Mouse (Mus musculus): ENCODE results near the gene Olfr356. TPM values are rescaled to one million over a fixed set of nuclear protein-coding genes. Genes with fewer than 3 reads are reported as not detected.

Gene Olfr356
- polyA plus RNA-seq (2012; rRNA removed): not detected in 2 replicates

DNA sequence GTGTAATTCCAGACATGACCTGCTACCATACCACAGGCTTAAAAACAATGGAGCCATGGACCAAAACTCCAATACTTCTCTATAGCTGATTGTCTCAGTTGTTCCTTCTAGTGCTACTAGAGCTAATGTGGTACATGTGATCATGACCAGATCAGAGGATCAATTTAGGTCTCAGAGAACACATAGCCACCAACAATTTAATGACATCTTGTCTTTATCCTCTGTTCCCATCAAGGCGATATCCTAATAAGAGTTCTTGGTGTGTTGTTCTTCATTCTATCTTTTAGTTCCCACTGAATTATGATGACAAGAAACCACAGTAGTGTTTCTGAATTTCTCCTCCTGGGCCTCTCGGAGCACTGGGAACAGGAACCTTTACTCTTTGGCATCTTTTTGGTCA, at the start of gene Olfr356:
Gene Olfr356 (plus strand): TSS at position 301 of the 400 bp plus-strand sequence.

DNA sequence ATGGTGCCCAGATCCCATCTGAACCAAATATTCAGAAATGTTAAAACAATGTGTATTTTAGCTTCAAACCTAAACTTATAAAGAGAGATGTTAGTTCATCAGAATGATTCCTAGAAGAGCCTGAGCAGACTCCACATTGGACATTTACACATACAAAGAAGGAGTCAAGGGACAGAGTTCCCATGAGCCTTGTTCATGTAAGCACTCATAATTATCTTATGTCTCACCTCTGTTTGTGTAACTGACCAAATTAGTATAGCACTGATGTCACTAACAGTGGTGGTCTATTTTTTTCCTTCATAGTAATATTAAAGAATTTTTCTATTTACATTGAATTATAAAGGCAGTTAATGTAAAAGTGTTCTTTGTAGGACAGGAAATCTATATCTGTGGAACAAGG, 44.1 kb upstream of the Olfr356 start, which contains the start of gene Olfr353:
Gene Olfr353 (minus strand): TSS at position 101 of the 400 bp plus-strand sequence.

DNA sequence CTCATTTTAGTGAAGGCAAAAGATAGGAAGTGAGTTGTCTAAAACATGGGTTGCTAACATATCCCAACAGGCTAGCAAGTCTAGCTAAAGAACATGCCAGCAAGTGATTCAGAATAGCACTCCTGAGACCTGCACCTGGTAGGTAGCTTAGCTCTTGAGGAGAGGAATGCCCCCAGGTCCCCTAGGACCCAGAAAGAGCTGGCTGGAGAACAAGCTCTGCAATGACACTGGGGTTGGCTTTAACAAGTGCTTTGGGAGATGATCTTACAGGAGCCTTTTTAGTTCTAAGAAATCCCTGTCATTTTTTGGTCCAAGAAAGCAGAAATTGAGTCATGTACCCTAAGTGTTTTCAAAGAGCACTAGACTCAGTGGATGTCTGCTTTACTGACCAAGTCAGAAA, 31.5 kb upstream of the Olfr356 start, which contains the start of gene Olfr354:
Gene Olfr354 (plus strand): TSS at position 301 of the 400 bp plus-strand sequence.

DNA sequence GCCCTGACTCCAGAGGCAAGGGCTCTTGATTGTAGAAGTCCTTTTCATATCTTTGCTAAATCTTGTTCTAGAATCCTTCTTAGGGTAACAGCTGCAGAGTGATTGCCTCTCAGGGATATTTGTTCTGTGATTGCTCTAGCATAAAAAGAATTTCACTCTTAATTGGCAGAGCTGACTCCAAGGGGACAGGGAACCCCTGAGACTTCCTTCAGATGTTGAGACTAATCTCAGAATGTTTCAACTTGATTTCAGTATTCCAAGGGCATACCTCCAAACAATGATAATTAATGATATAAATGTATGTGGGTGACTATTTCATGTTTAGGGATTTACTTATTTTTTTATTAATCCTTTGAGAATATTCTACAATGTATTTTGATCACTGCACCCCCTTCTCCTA, 8.1 kb upstream of the Olfr356 start, which contains the start of gene Olfr355:
Gene Olfr355 (minus strand): TSS at position 101 of the 400 bp plus-strand sequence.

Other genes with a start within 250 kb of the Olfr356 start
- not detected in 2 replicates for gene Olfr347, start 205.2 kb upstream of the Olfr356 start, polyA plus RNA-seq (2012; rRNA removed)
- not detected in 2 replicates for gene Olfr348, start 152.8 kb upstream of the Olfr356 start, polyA plus RNA-seq (2012; rRNA removed)
- not detected in 2 replicates for gene Olfr50, start 146.6 kb upstream of the Olfr356 start, polyA plus RNA-seq (2012; rRNA removed)
- not detected in 2 replicates for gene Olfr3, start 120.1 kb upstream of the Olfr356 start, polyA plus RNA-seq (2012; rRNA removed)
- not detected in 2 replicates for gene Olfr350, start 90.8 kb upstream of the Olfr356 start, polyA plus RNA-seq (2012; rRNA removed)
- not detected in 2 replicates for gene Olfr351, start 74.5 kb upstream of the Olfr356 start, polyA plus RNA-seq (2012; rRNA removed)
- not detected in 2 replicates for gene Olfr352, start 68.7 kb upstream of the Olfr356 start, polyA plus RNA-seq (2012; rRNA removed)
- gene Olfr353, start 44.2 kb upstream of the Olfr356 start, polyA plus RNA-seq (2012; rRNA removed): not detected in 2 replicates
- gene Olfr354, start 31.4 kb upstream of the Olfr356 start, polyA plus RNA-seq (2012; rRNA removed): not detected in 2 replicates
- not detected in 2 replicates for gene Olfr355, start 8.2 kb upstream of the Olfr356 start, polyA plus RNA-seq (2012; rRNA removed)
- gene Olfr357, start 56.7 kb downstream of the Olfr356 start, polyA plus RNA-seq (2012; rRNA removed): not detected in 2 replicates
- gene Olfr358, start 72.2 kb downstream of the Olfr356 start, polyA plus RNA-seq (2012; rRNA removed): not detected in 2 replicates
- gene Olfr360, start 128.6 kb downstream of the Olfr356 start, polyA plus RNA-seq (2012; rRNA removed): not detected in 2 replicates
- not detected in 2 replicates for gene Olfr361, start 152.2 kb downstream of the Olfr356 start, polyA plus RNA-seq (2012; rRNA removed)
- not detected in 2 replicates for gene Olfr362, start 180.8 kb downstream of the Olfr356 start, polyA plus RNA-seq (2012; rRNA removed)
- gene Olfr364-ps1, start 202.2 kb downstream of the Olfr356 start, polyA plus RNA-seq (2012; rRNA removed): not detected in 2 replicates